Mouse (Mus musculus): ENCODE data around the gene Synpo2l.
"Not testable (repeated sequence)": the region's sequence is repeated elsewhere in the genome, so short reads cannot be mapped to it uniquely, and the experiment has no call there.

The Synpo2l gene

DNA sequence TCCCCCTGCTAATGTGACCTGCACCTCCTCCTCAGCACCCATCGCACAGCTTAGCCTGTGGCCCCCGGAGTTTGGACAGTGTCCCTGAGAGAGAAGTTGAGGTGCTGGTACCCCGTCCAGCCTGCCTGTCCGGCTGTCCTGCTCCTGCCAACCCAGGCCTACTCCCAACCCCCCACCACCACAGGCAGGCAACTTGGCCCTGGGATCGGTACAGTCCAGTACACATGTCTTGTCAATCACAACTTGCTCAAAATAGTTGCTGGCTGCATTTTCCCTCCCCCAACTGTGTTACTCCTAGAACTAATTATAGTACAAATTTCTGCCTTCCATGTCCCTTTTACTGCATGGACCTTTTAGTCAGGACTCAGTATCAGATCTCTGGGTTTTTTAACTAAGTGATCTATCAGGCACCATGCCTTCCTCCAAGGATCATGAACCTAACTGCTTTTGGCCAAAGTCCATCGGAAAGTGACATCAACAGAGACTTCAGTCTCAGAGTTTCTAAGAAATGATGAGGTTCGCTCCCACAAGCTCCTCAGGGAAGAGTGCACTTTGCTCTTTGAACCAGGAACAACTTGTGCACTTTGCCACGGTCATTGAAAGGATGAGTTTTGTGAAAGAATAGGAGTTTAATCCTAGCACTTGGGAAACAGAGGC lies at the start of gene Synpo2l:
Gene Synpo2l, minus strand, starts transcription at position 201 of the 657 bp plus-strand sequence.
- no peak for DNase-seq (ENCODE audit: low spot score in 2 of 2)

DNA sequence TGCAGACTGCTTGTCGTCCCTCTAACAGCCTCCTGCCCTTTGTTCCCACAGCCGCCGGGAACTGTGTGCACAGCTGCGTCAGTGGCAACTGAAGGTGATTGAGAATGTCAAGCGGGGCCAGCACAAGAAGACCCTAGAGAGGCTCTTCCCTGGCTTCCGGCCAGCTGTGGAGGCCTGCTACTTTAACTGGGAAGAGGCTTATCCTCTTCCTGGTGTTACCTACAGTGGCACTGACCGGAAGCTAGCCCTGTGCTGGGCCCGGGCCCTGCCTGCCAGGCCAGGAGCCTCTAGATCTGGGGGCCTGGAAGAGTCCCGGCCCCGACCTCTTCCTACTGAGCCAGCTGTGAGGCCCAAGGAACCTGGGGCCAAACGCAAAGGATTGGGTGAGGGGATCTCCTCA lies 45.7 kb upstream of the Synpo2l start:
- no peak for DNase-seq (ENCODE audit: low spot score in 2 of 2)

DNA sequence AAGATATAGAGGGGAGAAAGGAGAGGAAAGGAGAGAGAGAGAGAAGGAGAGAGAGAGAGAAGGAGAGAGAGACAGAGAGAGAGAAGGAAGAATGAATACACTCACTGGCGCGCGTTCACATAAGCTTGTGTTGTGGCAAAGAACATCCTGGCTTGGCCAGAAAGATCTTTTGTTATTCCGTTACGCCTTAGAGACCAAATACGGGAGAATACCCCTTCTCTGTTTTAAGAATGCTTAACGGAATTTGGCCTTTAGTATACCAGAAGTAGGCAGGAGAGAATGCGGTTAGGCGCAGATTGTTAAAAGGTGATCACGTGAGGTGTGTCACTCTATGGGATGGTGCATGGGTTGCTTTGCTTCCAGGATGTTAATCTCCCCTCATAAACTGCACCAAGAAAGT lies 40.1 kb upstream of the Synpo2l start:
- DNase-seq (ENCODE audit: low spot score in 2 of 2), result no peak

- DNase-seq (ENCODE audit: low spot score in 2 of 2), result peak; percentile 87 to 88
Observed at GRCm38 (mm10) chr14:20707201-20708190, 39.3 kb upstream of the Synpo2l start, which contains the start of gene Zswim8. Zswim8 (plus strand) TSS chr14:20707552.

DNA sequence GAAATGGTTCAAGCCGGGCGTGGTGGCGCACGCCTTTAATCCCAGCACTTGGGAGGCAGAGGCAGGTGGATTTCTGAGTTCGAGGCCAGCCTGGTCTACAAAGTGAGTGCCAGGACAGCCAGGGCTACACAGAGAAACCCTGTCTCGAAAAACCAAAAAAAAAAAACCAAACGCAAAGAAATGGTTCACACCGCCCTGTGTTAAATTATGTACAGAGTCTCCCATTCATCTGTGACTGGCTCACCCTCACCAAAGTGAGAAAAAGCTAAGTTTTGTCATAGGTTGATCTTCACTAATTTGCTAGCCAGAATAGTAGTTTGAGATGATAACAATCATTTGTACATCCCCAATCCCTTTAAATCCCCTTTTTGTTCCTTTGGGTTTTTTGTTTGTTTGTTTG lies 35.3 kb upstream of the Synpo2l start:
- not testable (repeated sequence) for DNase-seq (ENCODE audit: low spot score in 2 of 2)

- DNase-seq (ENCODE audit: low spot score in 2 of 2), result peak; percentile 84 to 85
Observed at GRCm38 (mm10) chr14:20702741-20703381, 34.7 kb upstream of the Synpo2l start, which contains the start of gene Chchd1. Chchd1 (plus strand) TSS chr14:20703006.

GRCm38 (mm10) chr14:20702096-20702740 lies 34.1 kb upstream of the Synpo2l start:
- DNase-seq (ENCODE audit: low spot score in 2 of 2), result no peak

GRCm38 (mm10) chr14:20701554-20701953 lies 33.4 kb upstream of the Synpo2l start:
- no peak for DNase-seq (ENCODE audit: low spot score in 2 of 2)

DNA sequence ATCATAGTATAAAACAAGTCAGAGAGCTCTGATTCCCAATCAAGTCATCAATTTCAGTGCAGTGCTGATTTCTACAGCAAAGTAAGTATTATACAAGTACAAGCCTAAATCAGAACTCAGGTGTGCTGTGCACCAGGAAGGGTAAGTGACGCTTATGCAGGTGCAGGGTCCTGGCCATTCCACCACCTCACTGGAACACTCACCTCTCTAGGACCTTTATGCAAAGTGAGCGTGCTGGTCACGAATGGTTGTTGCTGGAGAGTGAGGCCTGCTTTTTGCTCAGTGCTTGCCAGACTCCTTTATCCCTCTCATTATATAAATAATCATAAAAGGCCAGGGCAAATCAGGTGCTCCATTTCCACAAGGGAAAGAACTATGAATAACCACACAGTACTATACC lies 32.2 kb upstream of the Synpo2l start:
- no peak for DNase-seq (ENCODE audit: low spot score in 2 of 2)

DNA sequence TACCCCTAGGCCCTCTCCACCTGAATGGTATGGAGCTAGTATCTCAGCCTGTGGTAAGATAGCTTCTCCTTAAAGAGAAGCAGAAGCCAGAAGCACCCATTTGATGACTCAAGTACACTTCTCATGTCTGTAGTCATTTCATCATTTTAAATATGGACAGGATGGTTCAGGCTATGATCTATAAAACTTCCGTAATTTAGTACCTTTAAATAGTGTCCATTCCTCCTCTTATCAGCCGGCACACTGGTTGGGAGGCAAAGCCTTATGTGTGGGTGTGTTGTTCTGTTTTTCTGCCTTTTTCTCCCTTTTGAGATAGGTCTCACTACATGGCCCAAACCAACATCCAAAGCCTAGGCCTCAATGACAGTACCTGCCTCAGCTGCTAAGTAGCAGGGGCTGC lies 30.4 kb upstream of the Synpo2l start:
- no peak for DNase-seq (ENCODE audit: low spot score in 2 of 2)

- DNase-seq (ENCODE audit: low spot score in 2 of 2), result peak; percentile 48 to 68
Observed at GRCm38 (mm10) chr14:20696986-20697385, 28.8 kb upstream of the Synpo2l start.

GRCm38 (mm10) chr14:20695761-20696520 lies 27.8 kb upstream of the Synpo2l start:
- DNase-seq (ENCODE audit: low spot score in 2 of 2), result no peak

GRCm38 (mm10) chr14:20694884-20695760 lies 27.0 kb upstream of the Synpo2l start, which contains the start of gene Fut11:
Fut11 (plus strand) TSS chr14:20694968.
- DNase-seq (ENCODE audit: low spot score in 2 of 2), result peak; percentile 74 to 81

DNA sequence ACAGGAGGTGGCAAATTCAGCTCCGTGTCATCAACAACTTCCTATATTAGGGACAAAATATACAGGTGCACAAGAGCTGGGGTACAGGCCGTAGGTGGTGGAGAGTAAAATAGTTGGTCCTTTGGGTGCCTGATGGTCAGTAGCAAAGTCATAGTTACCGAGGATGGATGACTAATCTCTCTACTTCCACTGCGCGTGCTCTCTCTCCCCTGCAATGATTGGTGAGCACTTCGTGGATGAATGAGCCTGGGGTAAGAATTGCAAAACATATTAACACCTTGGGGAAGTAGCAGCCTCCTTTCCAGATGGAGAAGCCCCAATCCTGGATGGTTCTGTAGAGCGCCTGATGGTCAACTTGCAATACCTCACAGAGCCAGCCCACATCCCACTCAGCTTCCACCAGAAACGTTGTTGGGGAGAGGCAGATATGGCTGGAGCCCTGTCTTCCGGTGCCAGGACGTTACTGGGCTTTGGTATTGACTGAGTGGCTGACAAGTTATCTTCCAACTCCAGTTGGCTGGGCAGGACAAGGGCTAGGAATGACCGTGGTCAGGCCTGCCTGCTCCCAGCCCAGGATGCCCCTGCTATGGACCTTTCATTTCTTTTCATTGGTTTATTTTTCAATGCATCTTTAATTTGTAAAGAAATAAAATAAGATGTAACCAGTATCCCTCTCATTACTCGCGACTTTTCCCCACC lies 26.2 kb upstream of the Synpo2l start:
- no peak for DNase-seq (ENCODE audit: low spot score in 2 of 2)

- no peak for DNase-seq (ENCODE audit: low spot score in 2 of 2)
Observed at GRCm38 (mm10) chr14:20693589-20694101, 25.5 kb upstream of the Synpo2l start.

DNA sequence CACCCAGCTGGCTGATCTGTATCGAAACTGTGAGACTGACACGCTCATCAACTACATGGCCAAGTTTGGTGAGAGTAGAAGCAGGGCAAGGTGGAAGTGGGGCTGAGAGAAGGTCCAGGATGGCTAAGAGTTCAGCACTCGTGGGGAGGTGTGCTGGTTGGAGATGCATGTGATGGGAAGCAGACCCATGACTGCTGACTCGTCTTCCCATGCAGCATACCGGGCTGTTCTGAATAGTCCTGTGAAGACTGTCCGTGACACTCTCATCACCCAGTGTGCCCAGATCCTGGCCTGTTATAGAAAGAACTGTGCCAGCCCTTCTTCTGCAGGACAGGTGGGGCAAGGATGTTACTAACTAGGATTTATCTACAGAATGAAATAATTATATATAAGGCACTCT lies 23.6 kb upstream of the Synpo2l start:
- no peak for DNase-seq (ENCODE audit: low spot score in 2 of 2)

DNA sequence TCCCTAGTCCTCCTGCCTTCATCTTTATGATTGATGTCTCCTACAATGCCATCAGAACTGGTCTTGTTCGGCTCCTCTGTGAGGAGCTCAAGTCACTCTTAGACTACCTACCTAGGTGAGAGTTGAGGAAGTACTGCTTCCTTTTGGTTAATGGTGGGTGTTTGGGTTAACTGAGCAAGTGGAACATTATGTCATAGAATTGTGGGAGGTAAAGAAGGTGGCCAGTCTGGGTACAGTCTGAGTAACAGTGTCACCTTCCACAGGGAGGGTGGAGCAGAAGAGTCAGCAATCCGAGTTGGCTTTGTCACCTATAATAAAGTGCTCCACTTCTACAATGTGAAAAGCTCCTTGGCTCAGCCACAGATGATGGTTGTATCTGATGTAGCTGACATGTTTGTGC lies 20.9 kb upstream of the Synpo2l start:
- DNase-seq (ENCODE audit: low spot score in 2 of 2), result no peak

- DNase-seq (ENCODE audit: low spot score in 2 of 2), result no peak
Observed at GRCm38 (mm10) chr14:20686576-20686975, 18.4 kb upstream of the Synpo2l start.

- DNase-seq (ENCODE audit: low spot score in 2 of 2), result no peak
Observed at GRCm38 (mm10) chr14:20682498-20682897, 14.3 kb upstream of the Synpo2l start.
